Mouse (Mus musculus): ENCODE data around the gene Chchd1.

DNA sequence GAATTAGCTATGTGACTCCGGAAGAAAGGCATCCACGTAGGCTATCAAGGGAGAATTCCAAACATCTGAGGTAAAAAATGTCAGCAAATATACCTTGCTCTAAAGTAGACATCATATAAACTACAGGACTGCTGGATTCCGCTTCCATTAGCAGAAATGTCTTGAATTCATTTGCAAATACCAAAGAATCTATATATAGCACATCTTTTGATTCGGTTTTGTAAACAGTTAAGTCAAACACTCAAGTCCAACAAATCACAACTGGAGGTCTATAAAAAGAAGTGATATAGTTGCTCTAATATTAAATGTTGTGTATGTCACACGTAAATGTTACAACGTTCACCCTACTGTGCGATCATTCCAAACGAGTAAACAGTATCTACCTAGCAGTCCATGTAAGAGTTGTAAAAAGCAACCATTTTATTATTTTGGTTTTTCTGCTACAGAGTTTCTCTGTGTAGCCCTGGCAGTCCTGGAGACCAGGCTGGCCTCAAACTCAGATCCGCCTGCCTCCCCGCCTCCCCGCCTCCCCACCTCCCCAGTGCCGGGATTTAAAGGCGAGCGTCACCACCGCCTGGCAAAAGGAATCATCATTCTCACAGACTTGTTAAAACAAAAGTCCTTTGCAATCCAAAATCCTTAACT, 588 bp upstream of the Chchd1 start:
- TF ChIP-seq CTCF (IDR thresholded peaks at IDR 0.05; ENCODE audit: insufficient read depth, low read depth, low read length) (no peak), POLR2A (IDR thresholded peaks at IDR 0.05; ENCODE audit: insufficient read depth, low read depth, low read length) (no peak)
